Mouse (Mus musculus) midbrain, embryonic 15.5 days (tissue): ENCODE data around the gene Immp2l. TPM values are rescaled to one million over a fixed set of nuclear protein-coding genes. Genes with fewer than 3 reads are reported as not detected.

ENCODE experiments used
- ATAC-seq: fragments of 200-750 bp; cut with Nextera tagmentation; replicated peaks from 2 replicates; pipeline ENCODE4 v1.8.0; 2017; ENCODE audit warnings: moderate TSS enrichment
- H3K27ac ChIP-seq: fragments of 300-500 bp; sonication (generic); 2 replicates; pipeline ENCODE4 v1.5.1; 2015; ENCODE audit warnings: mild to moderate bottlenecking, inconsistent platforms
- H3K27me3 ChIP-seq: fragments of 300-500 bp; sonication (generic); replicated peaks from 2 replicates; pipeline ENCODE4 v1.6.1; 2015; ENCODE audit warnings: inconsistent platforms
- H3K36me3 ChIP-seq: fragments of 300-500 bp; sonication (generic); replicated peaks from 2 replicates; pipeline ENCODE4 v1.6.1; 2015; ENCODE audit warnings: inconsistent platforms
- H3K4me1 ChIP-seq: fragments of 300-500 bp; sonication (generic); 2 replicates; pipeline ENCODE4 v1.6.1; 2015; ENCODE audit warnings: inconsistent platforms
- H3K4me2 ChIP-seq: fragments of 300-500 bp; sonication (generic); 2 replicates; pipeline ENCODE4 v1.6.1; 2015; ENCODE audit warnings: inconsistent platforms, mild to moderate bottlenecking, moderate library complexity
- H3K4me3 ChIP-seq: fragments of 300-500 bp; sonication (generic); 2 replicates; pipeline ENCODE4 v1.5.1; 2015; ENCODE audit warnings: mild to moderate bottlenecking, inconsistent platforms
- H3K9ac ChIP-seq: fragments of 300-500 bp; sonication (generic); 2 replicates; pipeline ENCODE4 v1.6.1; 2015; ENCODE audit warnings: mild to moderate bottlenecking, inconsistent platforms
- H3K9me3 ChIP-seq: fragments of 300-500 bp; sonication (generic); 2 replicates; pipeline ENCODE4 v1.6.1; 2016; ENCODE audit warnings: inconsistent platforms
- WGBS: fragments of 180-500 bp; shearing (Covaris S2); methylation state at CpG from one replicate; pipeline ENCODE4 v1.1.7; 2015; ENCODE audit warnings: mixed read lengths; 5-methylcytosine and 5-hydroxymethylcytosine counted together
- polyA plus RNA-seq: library from polyadenylated mRNA; unstranded; fragments of >200 nt; fragmentation: Nextera tagmentation; extraction: Ambion mirVana; gene quantifications from 2 replicates; pipeline ENCODE4 v1.2.1, GENCODE M21; 2015

Immp2l gene
- polyA plus RNA-seq, 1 experiment from 2014 or later, result 6.2 TPM

- H3K4me1 ChIP-seq, result 0 out of 2 replicates have a peak, but pooled peaks cover 3% of the 10 kb centered on the region
- ATAC-seq, result no peak
- H3K4me3 ChIP-seq, result no peak overlapping the region
- WGBS, result 43% methylated on average over 9 of the region's 9 CpGs
- H3K9ac ChIP-seq, result no peak overlapping the region
- H3K27me3 ChIP-seq, result no peaks in the 10 kb centered on the region
- H3K27ac ChIP-seq, result no peak overlapping the region
- no peaks in the 10 kb centered on the region for H3K36me3 ChIP-seq
- no peaks in the 10 kb centered on the region for H3K9me3 ChIP-seq
- no peak overlapping the region for H3K4me2 ChIP-seq
Measured at GRCm38 (mm10) chr12:41425101-41425679, 401.3 kb downstream of the Immp2l start.

- Histone ChIP-seq H3K4me2 (no peak overlapping the region), H3K36me3 (no peaks in the 10 kb centered on the region), H3K9ac (no peak overlapping the region), H3K9me3 (no peaks in the 10 kb centered on the region), H3K27me3 (no peaks in the 10 kb centered on the region), H3K27ac (no peak overlapping the region), H3K4me3 (no peak overlapping the region), H3K4me1 (0 out of 2 replicates have a peak, but pooled peaks cover 3% of the 10 kb centered on the region)
- WGBS, result 28% methylated on average over 5 of the region's 5 CpGs
- ATAC-seq, result no peak; the same call in 1 of the 2 replicates
Measured at GRCm38 (mm10) chr12:41427464-41427863, 403.6 kb downstream of the Immp2l start.

- Histone ChIP-seq H3K36me3 (no peaks in the 10 kb centered on the region), H3K4me2 (no peak overlapping the region), H3K9ac (no peak overlapping the region), H3K4me1 (0 out of 2 replicates have a peak, but pooled peaks cover 3% of the 10 kb centered on the region), H3K4me3 (no peak overlapping the region), H3K27ac (no peak overlapping the region), H3K9me3 (no peaks in the 10 kb centered on the region), H3K27me3 (no peaks in the 10 kb centered on the region)
- no peak for ATAC-seq
Measured at GRCm38 (mm10) chr12:41428806-41429205, 404.9 kb downstream of the Immp2l start.

GRCm38 (mm10) chr12:41436206-41436985, 412.5 kb downstream of the Immp2l start:
- Histone ChIP-seq H3K27ac (no peak overlapping the region), H3K27me3 (no peaks in the 10 kb centered on the region), H3K36me3 (no peaks in the 10 kb centered on the region), H3K4me3 (no peak overlapping the region), H3K4me2 (no peak overlapping the region), H3K9ac (no peak overlapping the region), H3K4me1 (no peaks in the 10 kb centered on the region), H3K9me3 (no peaks in the 10 kb centered on the region)
- 85% methylated on average over 5 of the region's 5 CpGs for WGBS
- no peak for ATAC-seq

GRCm38 (mm10) chr12:41438446-41438845, 414.6 kb downstream of the Immp2l start:
- no peak overlapping the region for H3K9ac ChIP-seq
- no peak for ATAC-seq
- no peak overlapping the region for H3K4me3 ChIP-seq
- no peak overlapping the region for H3K4me2 ChIP-seq
- 60% methylated on average over 4 of the region's 4 CpGs for WGBS
- no peaks in the 10 kb centered on the region for H3K36me3 ChIP-seq
- no peaks in the 10 kb centered on the region for H3K27me3 ChIP-seq
- H3K27ac ChIP-seq, result no peak overlapping the region
- no peaks in the 10 kb centered on the region for H3K4me1 ChIP-seq
- no peaks in the 10 kb centered on the region for H3K9me3 ChIP-seq

GRCm38 (mm10) chr12:41468374-41468991, 444.6 kb downstream of the Immp2l start:
- Histone ChIP-seq H3K27me3 (no peaks in the 10 kb centered on the region), H3K27ac (no peak overlapping the region), H3K4me2 (no peak overlapping the region), H3K9me3 (no peaks in the 10 kb centered on the region), H3K36me3 (no peaks in the 10 kb centered on the region), H3K9ac (no peak overlapping the region), H3K4me1 (peaks cover 8% of the 10 kb centered on the region; the same call in 1 of the 2 replicates), H3K4me3 (no peak overlapping the region)
- WGBS, result 88% methylated on average over 3 of the region's 3 CpGs
- no peak for ATAC-seq

- Histone ChIP-seq H3K4me1 (peaks cover 8% of the 10 kb centered on the region; the same call in 1 of the 2 replicates), H3K27ac (no peak overlapping the region)
- ATAC-seq, result no peak; the same call in 1 of the 2 replicates
Measured at GRCm38 (mm10) chr12:41469096-41469801, 445.4 kb downstream of the Immp2l start.

GRCm38 (mm10) chr12:41481486-41481885, 457.6 kb downstream of the Immp2l start:
- no peak for ATAC-seq
- H3K4me2 ChIP-seq, result peak overlapping the region; percentile 54
- no peak overlapping the region for H3K4me3 ChIP-seq
- no peak overlapping the region for H3K9ac ChIP-seq
- H3K36me3 ChIP-seq, result no peaks in the 10 kb centered on the region
- peaks cover 24% of the 10 kb centered on the region for H3K4me1 ChIP-seq
- H3K27ac ChIP-seq, result no peak overlapping the region
- 85% methylated on average over 2 of the region's 2 CpGs for WGBS
- H3K27me3 ChIP-seq, result no peaks in the 10 kb centered on the region
- H3K9me3 ChIP-seq, result no peaks in the 10 kb centered on the region

More at GRCm38 (mm10) chr12:41469096-41469801, 445.4 kb downstream of the Immp2l start:
- 41% methylated on average over 6 of the region's 6 CpGs for WGBS
- Histone ChIP-seq H3K9me3 (no peaks in the 10 kb centered on the region), H3K4me3 (no peak overlapping the region), H3K9ac (no peak overlapping the region), H3K36me3 (no peaks in the 10 kb centered on the region), H3K4me2 (no peak overlapping the region), H3K27me3 (no peaks in the 10 kb centered on the region)

- peak overlapping the region; percentile 91 for H3K27ac ChIP-seq
- H3K36me3 ChIP-seq, result no peaks in the 10 kb centered on the region
- H3K9me3 ChIP-seq, result no peaks in the 10 kb centered on the region
- peak overlapping the region; percentile 68 for H3K9ac ChIP-seq
- peaks cover 24% of the 10 kb centered on the region for H3K4me1 ChIP-seq
- 72% methylated on average over 5 of the region's 5 CpGs for WGBS
- H3K4me3 ChIP-seq, result peak overlapping the region; percentile 53
- peak overlapping the region; percentile 54 for H3K4me2 ChIP-seq
- H3K27me3 ChIP-seq, result no peaks in the 10 kb centered on the region
- no peak for ATAC-seq
Measured at GRCm38 (mm10) chr12:41483091-41483592, 459.3 kb downstream of the Immp2l start.

GRCm38 (mm10) chr12:41483593-41484451, 459.9 kb downstream of the Immp2l start:
- H3K4me3 ChIP-seq, result peak overlapping the region; percentile 53
- no peak for ATAC-seq
- H3K4me1 ChIP-seq, result peaks cover 24% of the 10 kb centered on the region
- no peaks in the 10 kb centered on the region for H3K9me3 ChIP-seq
- peak overlapping the region; percentile 91 for H3K27ac ChIP-seq
- H3K27me3 ChIP-seq, result no peaks in the 10 kb centered on the region
- 18% methylated on average over 23 of the region's 23 CpGs for WGBS
- peak overlapping the region; percentile 68 for H3K9ac ChIP-seq
- H3K4me2 ChIP-seq, result peak overlapping the region; percentile 54
- no peaks in the 10 kb centered on the region for H3K36me3 ChIP-seq
